Mouse (Mus musculus) gastrocnemius, adult 8-10 months (tissue): Measurements from ENCODE around the gene Herpud1. TPM values are rescaled to one million over a fixed set of nuclear protein-coding genes. Genes with fewer than 3 reads are reported as not detected.

Experiments used
- DNase-seq, 2 experiments: peaks; one replicate each; pipeline ENCODE4 v3.0.0; 2022; ENCODE audit warnings: low spot score in 2 of 2
- total RNA-seq, 4 experiments: library from RNA; stranded (reverse); gene quantifications; 2 replicates each; pipeline ENCODE4 v1.2.4; 2022

Herpud1 gene
- total RNA-seq, result 100 to 1,000 TPM; 117 to 134 (median 124) TPM

- peak; percentile 97 to 98 for DNase-seq
Measured at GRCm38 (mm10) chr8:94386214-94387026, at the start of gene Herpud1. Gene Herpud1, plus strand, starts transcription at chr8:94386438.

GRCm38 (mm10) chr8:94337559-94337958 lies 48.7 kb upstream of the Herpud1 start:
- no peak for DNase-seq

- no peak for DNase-seq
Measured at GRCm38 (mm10) chr8:94340796-94341195, 45.4 kb upstream of the Herpud1 start.

GRCm38 (mm10) chr8:94342691-94343090 lies 43.5 kb upstream of the Herpud1 start:
- no peak for DNase-seq

GRCm38 (mm10) chr8:94343290-94343689 lies 42.9 kb upstream of the Herpud1 start:
- DNase-seq, result peak; percentile 62 to 65

- no peak for DNase-seq
Measured at GRCm38 (mm10) chr8:94343778-94344320, 42.4 kb upstream of the Herpud1 start.

GRCm38 (mm10) chr8:94345657-94346056 lies 40.6 kb upstream of the Herpud1 start:
- DNase-seq, result no peak

GRCm38 (mm10) chr8:94346264-94346663 lies 40.0 kb upstream of the Herpud1 start:
- DNase-seq, result no peak

GRCm38 (mm10) chr8:94348425-94348824 lies 37.8 kb upstream of the Herpud1 start:
- no peak for DNase-seq

GRCm38 (mm10) chr8:94354069-94354531 lies 32.1 kb upstream of the Herpud1 start:
- DNase-seq, result no peak

- DNase-seq, result no peak
Measured at GRCm38 (mm10) chr8:94354571-94354970, 31.7 kb upstream of the Herpud1 start.

- no peak for DNase-seq
Measured at GRCm38 (mm10) chr8:94357220-94357619, 29.0 kb upstream of the Herpud1 start.

GRCm38 (mm10) chr8:94358541-94358940 lies 27.7 kb upstream of the Herpud1 start:
- peak; percentile 41 to 50 for DNase-seq

GRCm38 (mm10) chr8:94361774-94362431 lies 24.3 kb upstream of the Herpud1 start:
- no peak for DNase-seq

- DNase-seq, result no peak
Measured at GRCm38 (mm10) chr8:94362607-94363239, 23.5 kb upstream of the Herpud1 start.

GRCm38 (mm10) chr8:94363288-94363688 lies 22.9 kb upstream of the Herpud1 start:
- peak; percentile 54 to 73 for DNase-seq

GRCm38 (mm10) chr8:94363906-94364305 lies 22.3 kb upstream of the Herpud1 start:
- DNase-seq, result peak; percentile 63 to 66

GRCm38 (mm10) chr8:94364686-94365312 lies 21.4 kb upstream of the Herpud1 start:
- no peak for DNase-seq

GRCm38 (mm10) chr8:94365410-94365981 lies 20.7 kb upstream of the Herpud1 start:
- no peak for DNase-seq

- DNase-seq, result no peak
Measured at GRCm38 (mm10) chr8:94370839-94371238, 15.4 kb upstream of the Herpud1 start.
